Mouse (Mus musculus) embryonic fibroblast, embryonic 13.5 days (primary cell): ENCODE data around the gene Tmem179b. TPM values are rescaled to one million over a fixed set of nuclear protein-coding genes. Genes with fewer than 3 reads are reported as not detected.

ENCODE experiments used
- H3K27ac ChIP-seq: 2 replicates; pipeline ENCODE4 v1.5.1; 2012; ENCODE audit warnings: low read length, control low read depth, inconsistent platforms; ENCODE audit not compliant: insufficient read depth
- H3K4me1 ChIP-seq: 2 replicates; pipeline ENCODE4 v1.6.1; 2011; ENCODE audit warnings: low read length; ENCODE audit not compliant: control insufficient read depth, insufficient read depth
- H3K4me3 ChIP-seq: 2 replicates; pipeline ENCODE4 v1.5.1; 2011; ENCODE audit warnings: mild to moderate bottlenecking, control low read depth, low read length; ENCODE audit not compliant: insufficient read depth
- CTCF ChIP-seq: IDR thresholded peaks from 2 replicates; pipeline ENCODE4 v1.5.1; 2011; ENCODE audit warnings: mild to moderate bottlenecking, control low read depth, low read length, moderate library complexity, borderline replicate concordance; ENCODE audit not compliant: insufficient read depth
- POLR2A ChIP-seq: IDR thresholded peaks from 2 replicates; pipeline ENCODE4 v1.6.1; 2011; ENCODE audit warnings: low read depth, mild to moderate bottlenecking, control low read depth, low read length, moderate library complexity
- polyA plus RNA-seq: library from polyadenylated mRNA; stranded (reverse); fragments of >200 nt; gene quantifications from 2 replicates; pipeline ENCODE4 v1.2.4, GENCODE M21; 2011; ENCODE audit warnings: low read depth; ENCODE audit not compliant: missing spikeins, insufficient read length

The Tmem179b gene
- polyA plus RNA-seq, 1 experiment, result 49.2 TPM

DNA sequence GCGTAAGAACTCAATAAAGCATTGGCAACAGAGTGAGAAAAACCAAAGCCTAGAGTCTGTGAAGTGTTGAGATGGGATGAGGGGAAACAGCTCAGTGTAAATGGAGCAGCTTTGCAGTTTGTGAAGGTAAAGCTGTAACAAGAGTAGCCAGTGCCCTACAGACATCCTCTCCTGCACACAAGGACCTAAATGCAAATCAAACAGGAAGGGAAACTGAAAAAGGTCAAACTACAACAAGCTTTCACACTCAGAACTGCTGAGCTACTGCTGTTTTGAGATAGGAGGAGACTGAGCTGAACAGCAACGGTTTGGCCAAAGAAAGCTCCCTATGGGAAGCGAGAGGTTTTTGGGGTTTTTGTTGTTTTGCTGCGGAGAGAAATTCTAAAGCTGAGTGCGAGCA, 32.5 kb upstream of the Tmem179b start:
- Histone ChIP-seq H3K27ac (no peak overlapping the region), H3K4me1 (no peaks in the 10 kb centered on the region), H3K4me3 (no peak overlapping the region)
- no peak for TF ChIP-seq POLR2A
- TF ChIP-seq CTCF, result no peak

DNA sequence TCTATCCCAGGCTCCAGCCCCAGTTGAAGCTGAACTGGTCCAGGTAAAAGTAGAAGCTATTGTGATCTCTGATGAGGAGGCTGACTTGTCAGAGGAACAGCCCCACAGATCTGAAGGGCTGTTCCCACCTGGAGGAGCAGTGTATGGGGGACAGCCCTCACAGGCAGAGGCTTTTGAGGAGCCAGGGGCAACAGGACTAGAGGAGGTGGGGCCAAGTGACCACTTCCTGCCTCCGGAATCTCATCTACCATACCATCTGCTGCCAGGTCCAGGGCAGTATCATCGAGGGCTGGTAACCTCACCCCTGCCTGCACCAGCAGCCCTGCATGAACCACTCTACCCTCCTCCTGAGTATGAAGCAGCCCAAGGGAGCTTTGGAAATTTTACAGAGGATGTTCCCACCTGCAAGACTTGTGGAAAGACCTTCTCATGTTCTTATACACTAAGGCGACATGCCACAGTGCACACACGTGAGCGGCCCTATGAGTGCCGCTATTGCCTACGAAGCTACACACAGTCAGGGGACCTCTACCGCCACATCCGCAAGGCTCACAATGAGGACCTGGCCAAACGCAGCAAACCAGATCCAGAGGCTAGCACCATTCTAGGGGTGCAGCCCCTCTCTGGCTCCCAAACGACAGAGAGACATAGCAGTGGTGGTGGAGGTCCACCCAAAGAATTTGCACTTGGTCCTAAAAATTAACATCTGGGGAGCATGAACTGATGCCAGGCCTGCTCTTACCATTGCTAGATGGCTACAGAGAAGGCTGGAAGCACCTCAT, 29.8 kb upstream of the Tmem179b start:
- no peaks in the 10 kb centered on the region for H3K4me1 ChIP-seq
- H3K27ac ChIP-seq, result no peak overlapping the region
- TF ChIP-seq POLR2A (no peak), CTCF (no peak)
- no peak overlapping the region for H3K4me3 ChIP-seq

DNA sequence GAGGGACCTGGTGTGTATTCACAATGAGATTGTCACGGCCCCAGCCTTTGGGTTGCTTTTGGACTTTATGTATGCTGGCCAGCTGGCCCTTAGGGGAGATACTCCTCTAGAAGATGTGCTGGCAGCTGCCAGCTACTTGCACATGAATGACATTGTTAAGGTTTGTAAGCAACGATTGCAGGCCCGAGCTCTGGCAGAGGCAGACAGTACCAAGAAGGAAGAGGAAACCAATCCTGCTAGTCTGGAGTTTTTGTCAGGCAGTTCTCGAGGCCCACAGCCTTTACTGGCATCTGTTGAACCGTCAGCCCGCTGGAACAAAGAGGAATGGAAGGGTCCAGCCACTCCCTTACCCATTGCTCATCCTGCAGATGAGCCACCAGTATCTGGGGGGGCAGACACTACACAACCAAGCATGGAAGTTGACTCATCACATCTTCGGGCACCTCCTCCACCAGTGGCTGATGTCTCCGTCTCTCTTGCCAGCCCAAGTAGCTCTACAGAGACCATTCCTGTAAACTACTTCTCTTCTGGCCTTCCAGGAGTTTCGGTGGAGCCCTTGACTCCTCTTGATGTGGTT, 29.0 kb upstream of the Tmem179b start:
- no peak for TF ChIP-seq CTCF
- Histone ChIP-seq H3K4me3 (no peak overlapping the region), H3K27ac (no peak overlapping the region), H3K4me1 (no peaks in the 10 kb centered on the region)

DNA sequence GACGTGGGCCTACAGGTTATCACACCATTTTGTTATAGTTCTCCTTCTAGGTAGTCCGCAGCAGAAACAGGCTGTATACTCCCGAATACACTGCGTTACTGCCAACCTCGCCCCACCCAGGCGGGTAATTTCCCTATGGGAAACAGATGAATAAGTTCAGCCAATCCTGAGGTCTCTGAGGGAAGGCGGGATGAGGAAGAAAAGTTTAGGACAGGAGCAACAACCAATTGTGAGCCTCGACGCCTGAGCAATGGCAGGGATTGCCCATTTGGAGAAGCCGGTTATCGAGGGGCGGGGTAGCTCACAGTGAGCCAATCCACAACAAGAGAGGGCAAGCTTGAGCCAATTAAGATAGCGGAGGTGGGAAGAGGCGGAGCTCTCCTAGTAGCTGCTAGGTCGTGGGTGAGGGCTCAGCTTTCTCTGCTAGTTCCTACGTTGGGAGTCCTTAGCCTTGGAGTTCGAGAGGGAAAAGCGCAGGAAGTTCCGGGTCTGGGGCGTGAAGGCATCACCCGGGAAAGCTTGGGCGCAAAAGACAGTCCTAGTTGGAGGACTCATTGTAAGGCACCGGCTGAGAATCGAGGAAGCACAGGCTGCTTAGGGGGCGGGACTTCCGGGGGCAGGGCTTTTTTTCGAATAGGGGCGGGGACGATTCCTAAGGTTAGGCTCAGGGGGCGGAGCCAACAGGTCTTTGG, 28.0 kb upstream of the Tmem179b start, which contains the start of gene Zbtb3:
Gene Zbtb3 (plus strand): TSS at position 426 of the 692 bp plus-strand sequence.
- TF ChIP-seq CTCF (no peak), POLR2A (peak; percentile 87)
- H3K27ac ChIP-seq, result peak within 1 kb of the TSS; percentile 63
- H3K4me3 ChIP-seq, result peak within 1 kb of the TSS; percentile 76
- no peaks in the 10 kb centered on the region; the same call in 1 of the 2 replicates for H3K4me1 ChIP-seq

DNA sequence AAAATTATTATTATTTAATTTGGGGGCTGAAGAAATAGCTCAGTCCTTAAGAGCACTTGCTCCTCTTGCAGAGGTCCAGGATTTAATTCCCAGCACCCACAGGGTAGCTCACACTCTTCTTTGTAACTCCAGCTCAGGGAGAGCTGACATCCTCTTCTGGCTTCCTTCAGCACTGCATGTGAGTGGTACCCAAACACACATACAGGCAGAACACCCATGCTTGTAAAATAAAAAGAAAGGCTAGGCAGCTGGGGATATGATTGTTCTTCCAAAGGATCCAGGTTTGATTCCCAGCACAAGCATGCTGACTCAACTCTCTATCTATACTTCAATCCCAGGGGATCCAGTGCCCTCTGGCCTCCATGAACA, 24.7 kb upstream of the Tmem179b start:
- Histone ChIP-seq H3K4me1 (peaks cover 3% of the 10 kb centered on the region), H3K27ac (no peak overlapping the region), H3K4me3 (no peak overlapping the region)
- no peak for TF ChIP-seq CTCF
- no peak for TF ChIP-seq POLR2A

DNA sequence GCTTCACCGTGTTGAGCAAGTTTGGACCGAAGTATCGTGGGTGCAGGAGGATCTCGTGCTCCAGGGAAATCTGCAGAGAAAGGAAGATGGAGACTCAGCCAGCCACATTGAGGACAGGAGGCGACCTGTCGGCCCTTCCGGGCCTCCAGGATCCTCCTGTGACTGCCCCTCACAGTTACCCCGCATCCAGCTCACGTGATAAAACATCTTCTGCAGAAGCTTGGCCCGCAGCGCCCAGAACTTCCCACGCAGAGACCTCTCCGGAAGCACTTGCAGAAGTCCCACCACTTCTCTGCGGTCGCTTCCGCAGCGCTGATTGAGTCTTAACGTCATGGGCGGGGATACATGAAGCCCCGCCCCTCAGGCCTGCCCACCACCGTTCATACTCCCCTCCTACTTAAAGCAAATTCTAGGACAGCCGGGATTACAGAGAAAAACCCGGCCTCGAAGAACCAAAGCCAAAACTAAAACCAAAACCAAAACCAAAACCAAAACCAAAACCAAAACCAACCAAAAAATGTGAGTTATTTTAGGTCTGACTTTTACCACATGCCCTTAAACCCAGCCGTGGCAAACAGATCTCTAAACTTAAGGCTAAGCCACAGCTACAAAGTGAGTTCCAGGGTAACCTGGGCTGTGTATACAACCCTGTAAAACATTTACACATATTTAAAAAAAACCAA, 24.1 kb upstream of the Tmem179b start, which contains the start of gene Polr2g:
Gene Polr2g (minus strand): TSS at position 314 of the 683 bp plus-strand sequence.
- Histone ChIP-seq H3K4me1 (peaks cover 3% of the 10 kb centered on the region), H3K4me3 (peak within 1 kb of the TSS; percentile 92), H3K27ac (no peak within 1 kb of the TSS; the same call in 1 of the 2 replicates)
- TF ChIP-seq CTCF, result no peak
- TF ChIP-seq POLR2A, result peak; percentile 86

DNA sequence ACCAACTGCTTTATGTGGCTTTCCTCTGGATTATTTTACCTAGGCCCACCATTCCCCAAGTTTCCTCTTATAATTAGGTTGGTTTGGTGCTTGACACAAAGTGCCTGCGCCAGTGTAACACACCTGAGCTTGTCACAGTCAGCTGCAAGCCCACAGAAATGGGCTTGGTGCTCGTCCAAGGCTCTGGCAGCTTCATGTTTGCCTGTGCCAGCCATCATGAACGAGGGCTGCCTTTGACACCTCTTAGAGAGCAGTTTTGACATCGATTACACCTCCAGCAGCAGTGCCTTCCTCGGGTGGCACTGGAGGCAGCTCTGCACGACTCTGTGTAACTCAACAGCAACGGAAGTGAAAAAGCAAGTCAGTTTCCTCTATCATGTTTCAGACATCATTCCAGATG, 15.9 kb upstream of the Tmem179b start:
- TF ChIP-seq CTCF (no peak), POLR2A (no peak)
- Histone ChIP-seq H3K4me3 (no peak overlapping the region), H3K4me1 (no peaks in the 10 kb centered on the region; the same call in 1 of the 2 replicates), H3K27ac (no peak overlapping the region)

DNA sequence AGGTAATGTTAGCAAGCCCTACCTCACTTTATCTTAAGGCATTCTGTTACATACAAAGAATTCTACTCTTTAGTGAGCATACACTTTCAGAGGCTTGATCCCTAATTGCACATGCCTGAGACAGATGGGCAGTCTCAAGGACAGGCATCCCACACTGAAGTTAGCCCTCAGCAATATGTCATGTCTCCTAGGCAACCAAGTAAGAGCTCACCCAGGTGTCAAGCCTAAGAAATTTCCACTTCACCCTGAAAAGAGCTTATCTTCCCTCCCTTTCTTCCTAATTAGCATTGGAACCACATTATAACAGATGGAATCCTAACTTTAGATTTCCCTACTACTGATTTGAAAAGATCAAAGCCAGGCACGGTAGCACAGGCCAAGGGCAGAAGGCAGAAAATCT, 14.9 kb upstream of the Tmem179b start:
- Histone ChIP-seq H3K4me1 (no peaks in the 10 kb centered on the region; the same call in 1 of the 2 replicates), H3K4me3 (no peak overlapping the region), H3K27ac (no peak overlapping the region)
- no peak for TF ChIP-seq POLR2A
- TF ChIP-seq CTCF, result no peak

DNA sequence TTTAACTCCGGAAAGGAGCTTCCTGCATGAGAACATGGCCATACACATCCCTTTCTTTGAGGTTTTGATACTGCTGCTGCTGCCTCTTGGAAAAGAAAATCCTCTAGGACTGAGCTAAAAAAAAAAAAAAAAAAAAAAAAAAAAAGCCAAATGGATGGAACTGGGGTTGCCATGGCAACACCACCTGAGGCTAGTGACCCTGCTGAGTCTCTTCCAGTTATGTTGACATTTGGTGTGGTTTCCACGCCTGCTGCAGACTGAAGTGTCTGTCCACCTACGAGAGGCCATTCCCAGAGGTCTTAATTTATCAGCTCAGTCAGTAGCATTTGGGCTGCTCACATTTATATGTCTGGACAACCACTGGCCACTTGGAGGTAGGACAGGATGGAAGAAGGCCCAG, 14.3 kb upstream of the Tmem179b start:
- TF ChIP-seq POLR2A (no peak), CTCF (no peak)
- Histone ChIP-seq H3K4me3 (no peak overlapping the region), H3K27ac (no peak overlapping the region), H3K4me1 (no peaks in the 10 kb centered on the region; the same call in 1 of the 2 replicates)
